Comparison of ENCODE assay signal across 8 mouse cellular contexts in the genomic region with DNA sequence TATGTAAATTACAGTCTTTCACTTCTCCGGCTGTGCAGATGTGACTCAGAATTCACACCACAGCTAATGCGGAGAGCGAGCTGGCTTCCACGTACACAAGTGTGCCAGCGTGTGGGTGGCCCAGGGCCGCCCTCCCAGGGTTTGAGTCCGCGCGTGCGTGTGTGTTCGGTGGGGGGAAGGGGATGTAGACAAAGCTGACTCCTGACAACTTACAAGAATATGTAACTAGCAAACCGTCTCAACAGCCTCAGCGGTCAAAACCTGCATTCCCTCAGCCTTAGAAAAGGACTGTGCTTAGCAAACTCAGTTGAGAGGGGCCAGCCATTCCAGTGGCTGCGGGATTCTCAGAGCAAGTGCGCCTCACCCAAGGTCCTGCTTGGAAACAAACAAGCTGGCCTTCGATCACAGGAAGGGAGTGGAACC. TPM values are rescaled to one million over a fixed set of nuclear protein-coding genes. Genes with fewer than 3 reads are reported as not detected.
A peak's percentile ranks its signal among the peaks of the same experiment; 100 is the strongest.
DNase-seq lines count a peak whose midpoint lies in the region; ATAC-seq and TF ChIP-seq lines count a peak whose summit lies in the region.

No protein-coding gene starts in this region.

- H3K4me1 ChIP-seq in E14TG2a.4 (replicated peaks; ENCODE audit: low read depth, low read length), result peaks cover 34% of the 10 kb centered on the region
- peaks cover 13% of the 10 kb centered on the region; the same call in 1 of the 2 replicates for H3K4me1 ChIP-seq in forebrain, embryonic 13.5 days
- peaks cover 8% of the 10 kb centered on the region; the same call in 1 of the 2 replicates for H3K4me1 ChIP-seq in hindbrain, postnatal 0 days (ENCODE audit: insufficient read depth, low read length)

- WGBS in forebrain, embryonic 13.5 days, result under 1% methylated on average over 16 of the region's 16 CpGs
- 1% methylated on average over 16 of the region's 16 CpGs for WGBS in hindbrain, postnatal 0 days

- H3K36me3 ChIP-seq in E14TG2a.4 (ENCODE audit: insufficient read depth, low read length), result no peaks in the 10 kb centered on the region
- no peaks in the 10 kb centered on the region for H3K36me3 ChIP-seq in forebrain, embryonic 13.5 days (ENCODE audit: poor library complexity, severe bottlenecking)
- no peaks in the 10 kb centered on the region for H3K36me3 ChIP-seq in hindbrain, postnatal 0 days (ENCODE audit: insufficient read depth, low read length)

- peak; percentile 32 for DNase-seq in adrenal gland, postnatal 25 days
- peak; percentile 71 for DNase-seq in hindbrain, postnatal 0 days (ENCODE audit: low spot score)
- peak; percentile 68 to 75 for DNase-seq in left cerebral cortex, adult 2 months (ENCODE audit: extremely low spot score in 1 of 2, low spot score in 2 of 2)
- DNase-seq in lung, postnatal 4 days, result peak; percentile 45 to 68
- peak; percentile 90 for DNase-seq in right cerebral cortex, adult 18-20 months
- no peak for DNase-seq in gastrocnemius, postnatal 14 days

- H3K4me2 ChIP-seq in forebrain, embryonic 13.5 days, result peak overlapping the region; percentile 57
- H3K4me2 ChIP-seq in hindbrain, postnatal 0 days (ENCODE audit: low read depth, low read length), result peak overlapping the region; percentile 50

- no peaks in the 10 kb centered on the region for H3K9me3 ChIP-seq in E14TG2a.4 (ENCODE audit: low read length)
- no peaks in the 10 kb centered on the region for H3K9me3 ChIP-seq in forebrain, embryonic 13.5 days (replicated peaks)
- H3K9me3 ChIP-seq in hindbrain, postnatal 0 days (ENCODE audit: low read length), result no peaks in the 10 kb centered on the region

- intact Hi-C loops in left cerebral cortex, adult 2 months (cut with DNase I), result loop anchor here (1.0 to 5.0 kb wide), 4 partner anchors 17 to 298 kb away; partner anchors contain the start of gene Tiparp
- intact Hi-C loops in gastrocnemius, postnatal 14 days (cut with DNase I; ENCODE audit: low total_unique reads), result no loop called here

- H3K4me3 ChIP-seq in E14TG2a.4 (replicated peaks; ENCODE audit: low read length), result peak overlapping the region; percentile 61
- peak overlapping the region; percentile 29 for H3K4me3 ChIP-seq in forebrain, embryonic 13.5 days
- peak overlapping the region; percentile 26 for H3K4me3 ChIP-seq in hindbrain, postnatal 0 days (ENCODE audit: low read length)
- H3K4me3 ChIP-seq in left cerebral cortex, adult 2 months, result peak overlapping the region; percentile 29

- H3K9ac ChIP-seq in forebrain, embryonic 13.5 days, result peak overlapping the region; percentile 28
- no peak overlapping the region; the same call in 1 of the 2 replicates for H3K9ac ChIP-seq in hindbrain, postnatal 0 days (replicated peaks; ENCODE audit: low read length)

- no peak for TF ChIP-seq CTCF in E14TG2a.4 (conservative IDR thresholded peaks at IDR 0.05; ENCODE audit: low read length)
- no peak for TF ChIP-seq CTCF in hindbrain, postnatal 0 days (IDR thresholded peaks at IDR 0.05; ENCODE audit: low read depth)
- TF ChIP-seq CTCF in left cerebral cortex, adult 2 months (IDR thresholded peaks at IDR 0.05), result no peak

- peak; percentile 89 for ATAC-seq in forebrain, embryonic 13.5 days
- ATAC-seq in hindbrain, postnatal 0 days, result peak; percentile 92

- H3K27me3 ChIP-seq in E14TG2a.4 (ENCODE audit: insufficient read depth, low read length), result 0 out of 2 replicates have a peak, but pooled peaks cover 12% of the 10 kb centered on the region
- peaks cover 5% of the 10 kb centered on the region; the same call in 1 of the 2 replicates for H3K27me3 ChIP-seq in forebrain, embryonic 13.5 days
- H3K27me3 ChIP-seq in hindbrain, postnatal 0 days (ENCODE audit: insufficient read depth, low read length), result no peaks in the 10 kb centered on the region

- no peak overlapping the region for H3K27ac ChIP-seq in forebrain, embryonic 13.5 days
- peak overlapping the region; percentile 6; the same call in 1 of the 2 replicates for H3K27ac ChIP-seq in hindbrain, postnatal 0 days
- H3K27ac ChIP-seq in left cerebral cortex, adult 2 months, result peak overlapping the region; percentile 4; the same call in 1 of the 2 replicates

RNA-seq across cellular contexts. Expression of gene Tiparp, which starts 58.3 kb away (rescaled TPM):
- 9.6 and 10.0 TPM in 2 replicates for total RNA-seq in adrenal gland, postnatal 25 days (2021)
- polyA plus RNA-seq in forebrain, embryonic 13.5 days (2015; fragmentation: Nextera tagmentation; extraction: Ambion mirVana), result 28.1 and 29.1 TPM in 2 replicates
- total RNA-seq in hindbrain, postnatal 0 days (2014; rRNA removed), result 21.6 and 23.7 TPM in 2 replicates
- polyA plus RNA-seq in hindbrain, postnatal 0 days (2015; fragmentation: Nextera tagmentation; extraction: Ambion mirVana), result 21.6 and 22.0 TPM in 2 replicates
- total RNA-seq in left cerebral cortex, adult 2 months (2021), result 10 to 100 TPM; 14.9 to 25.6 TPM
- 10 to 100 TPM in 1 of 2 experiments, 1 to 10 TPM in 1; 8.9 to 12.6 TPM for total RNA-seq in gastrocnemius, postnatal 14 days (2021)
